Mouse (Mus musculus) left cerebral cortex, adult 8-10 months (tissue): Measurements from ENCODE around the gene Sdhaf2. TPM values are rescaled to one million over a fixed set of nuclear protein-coding genes. Genes with fewer than 3 reads are reported as not detected.

Experiments
- total RNA-seq, 4 experiments: library from RNA; stranded (reverse); gene quantifications; 2 replicates each; pipeline ENCODE4 v1.2.4; 2022

The Sdhaf2 gene
- total RNA-seq, 4 experiments from 2014 or later: 47.1 to 55.9 (median 51.2) TPM

Other genes with a start within 250 kb of the Sdhaf2 start
- 10 to 100 TPM; 72.6 to 77.7 (median 74.9) TPM for gene Dagla, start 221.3 kb downstream of the Sdhaf2 start, total RNA-seq
- 100 to 1,000 TPM; 268 to 306 (median 296) TPM for gene Syt7, start 137.1 kb downstream of the Sdhaf2 start, total RNA-seq
- 10 to 100 TPM; 49.9 to 67.8 (median 54.8) TPM for gene Lrrc10b, start 68.7 kb downstream of the Sdhaf2 start, total RNA-seq
- gene Ppp1r32, start 43.2 kb downstream of the Sdhaf2 start, total RNA-seq: 1 to 10 TPM; 1.0 to 3.1 (median 1.7) TPM
- gene Cpsf7, start 876 bp downstream of the Sdhaf2 start, total RNA-seq: 10 to 100 TPM; 74.4 to 82.2 (median 78.3) TPM
- 10 to 100 TPM; 10.9 to 13.8 (median 12.9) TPM for gene Tmem216, start 30.1 kb upstream of the Sdhaf2 start, total RNA-seq
- gene Cyb561a3, start 51.0 kb upstream of the Sdhaf2 start, total RNA-seq: 10 to 100 TPM; 12.4 to 13.2 (median 12.8) TPM
- 10 to 100 TPM; 13.8 to 15.5 (median 14.5) TPM for gene Tmem138, start 51.2 kb upstream of the Sdhaf2 start, total RNA-seq
- 100 to 1,000 TPM; 181 to 219 (median 206) TPM for gene Ddb1, start 79.2 kb upstream of the Sdhaf2 start, total RNA-seq
- 10 to 100 TPM; 17.4 to 19.9 (median 19.3) TPM for gene Tkfc, start 79.5 kb upstream of the Sdhaf2 start, total RNA-seq
- gene Vwce, start 108.1 kb upstream of the Sdhaf2 start, total RNA-seq: under 1 TPM; 0.39 to 0.77 (median 0.47) TPM
- gene Pga5, start 151.9 kb upstream of the Sdhaf2 start, total RNA-seq: not detected
- gene Vps37c, start 162.6 kb upstream of the Sdhaf2 start, total RNA-seq: 10 to 100 TPM; 17.8 to 23.9 (median 20.9) TPM
- under 1 TPM; 0.13 to 0.51 (median 0.43) TPM for gene Cd5, start 212.9 kb upstream of the Sdhaf2 start, total RNA-seq